Mouse (Mus musculus): ENCODE data around the gene Reep3. TPM values are rescaled to one million over a fixed set of nuclear protein-coding genes. Genes with fewer than 3 reads are reported as not detected.

The Reep3 gene
- total and polyA plus RNA-seq, 3 experiments, result 0.01 TPM; not detected in 2

- Histone ChIP-seq H3K4me3 (ENCODE audit: control insufficient read depth in 1 of 2, insufficient read depth in 1 of 2, low read depth in 2 of 2, low read length in 2 of 2) (no peak overlapping the region), H3K27me3 (ENCODE audit: control insufficient read depth in 1 of 2, insufficient read depth in 2 of 2, low read length in 2 of 2) (no peaks in the 10 kb centered on the region), H3K27ac (ENCODE audit: control insufficient read depth, low read depth, low read length) (no peak overlapping the region), H3K9me3 (replicated peaks; ENCODE audit: insufficient read depth, low read length) (no peaks in the 10 kb centered on the region), H3K36me3 (ENCODE audit: control insufficient read depth in 1 of 2, insufficient read depth in 2 of 2, low read length in 2 of 2) (no peaks in the 10 kb centered on the region), H3K4me1 (ENCODE audit: control insufficient read depth in 1 of 2, insufficient read depth in 2 of 2, low read length in 2 of 2) (no peaks in the 10 kb centered on the region), H3K9ac (ENCODE audit: control insufficient read depth, low read depth, low read length, poor library complexity, severe bottlenecking) (no peak overlapping the region), H3K79me2 (ENCODE audit: control insufficient read depth, insufficient read depth, low read length, poor library complexity) (no peaks in the 10 kb centered on the region)
- DNase-seq (ENCODE audit: low read depth, low spot score), result no peak
- no peak for TF ChIP-seq TAL1 (IDR thresholded peaks at IDR 0.05; ENCODE audit: low read length)
- TF ChIP-seq HCFC1 (IDR thresholded peaks at IDR 0.05; ENCODE audit: low read depth, low read length), result no peak
- TF ChIP-seq RAD21 (IDR thresholded peaks at IDR 0.05; ENCODE audit: low read depth, low read length), result no peak
- no peak for TF ChIP-seq CHD2 (IDR thresholded peaks at IDR 0.05; ENCODE audit: low read length)
- no peak for TF ChIP-seq POLR2A (IDR thresholded peaks at IDR 0.05; ENCODE audit: control insufficient read depth in 1 of 2, insufficient read depth in 1 of 2, low read depth in 1 of 2, low read length in 2 of 2, poor library complexity in 1 of 2)
- no peak for TF ChIP-seq ELF1 (IDR thresholded peaks at IDR 0.05; ENCODE audit: low read depth, low read length)
- TF ChIP-seq E2F4 (IDR thresholded peaks at IDR 0.05; ENCODE audit: borderline replicate concordance, low read depth, low read length), result no peak
- TF ChIP-seq NRF1 (IDR thresholded peaks at IDR 0.05; ENCODE audit: insufficient read depth, low read depth, low read length, poor library complexity, severe bottlenecking), result no peak
- no peak for TF ChIP-seq MYC (IDR thresholded peaks at IDR 0.05; ENCODE audit: low read depth, low read length)
- TF ChIP-seq ZMIZ1 (IDR thresholded peaks at IDR 0.05; ENCODE audit: low read depth, low read length), result no peak
- no peak for TF ChIP-seq MAX (IDR thresholded peaks at IDR 0.05; ENCODE audit: low read length)
Observed at GRCm38 (mm10) chr10:67126061-67126858, 29.5 kb upstream of the Reep3 start.

- Histone ChIP-seq H3K9ac (ENCODE audit: control insufficient read depth, low read depth, low read length, poor library complexity, severe bottlenecking) (no peak overlapping the region), H3K27me3 (ENCODE audit: control insufficient read depth in 1 of 2, insufficient read depth in 2 of 2, low read length in 2 of 2) (no peaks in the 10 kb centered on the region), H3K9me3 (replicated peaks; ENCODE audit: insufficient read depth, low read length) (no peaks in the 10 kb centered on the region), H3K4me1 (ENCODE audit: control insufficient read depth in 1 of 2, insufficient read depth in 2 of 2, low read length in 2 of 2) (no peaks in the 10 kb centered on the region), H3K4me3 (ENCODE audit: control insufficient read depth in 1 of 2, insufficient read depth in 1 of 2, low read depth in 2 of 2, low read length in 2 of 2) (no peak overlapping the region), H3K36me3 (ENCODE audit: control insufficient read depth in 1 of 2, insufficient read depth in 2 of 2, low read length in 2 of 2) (no peaks in the 10 kb centered on the region), H3K79me2 (ENCODE audit: control insufficient read depth, insufficient read depth, low read length, poor library complexity) (no peaks in the 10 kb centered on the region), H3K27ac (ENCODE audit: control insufficient read depth, low read depth, low read length) (no peak overlapping the region)
- no peak for DNase-seq (ENCODE audit: low read depth, low spot score)
- TF ChIP-seq MYB (IDR thresholded peaks at IDR 0.05; ENCODE audit: low read depth, low read length) (no peak), CHD1 (IDR thresholded peaks at IDR 0.05; ENCODE audit: low read depth, low read length) (no peak), CHD2 (IDR thresholded peaks at IDR 0.05; ENCODE audit: low read length) (no peak), BHLHE40 (IDR thresholded peaks at IDR 0.05; ENCODE audit: borderline replicate concordance, low read depth, low read length) (no peak), USF2 (IDR thresholded peaks at IDR 0.05; ENCODE audit: borderline replicate concordance in 1 of 2, insufficient read depth in 1 of 2, low read depth in 1 of 2, low read length in 2 of 2) (no peak)
Observed at GRCm38 (mm10) chr10:67124156-67124555, 27.4 kb upstream of the Reep3 start.
